Mouse (Mus musculus) lung, embryonic 14.5 days (tissue): ENCODE data around the gene Tjp2. TPM values are rescaled to one million over a fixed set of nuclear protein-coding genes. Genes with fewer than 3 reads are reported as not detected.
"Not testable (repeated sequence)": the region's sequence is repeated elsewhere in the genome, so short reads cannot be mapped to it uniquely, and the experiment has no call there.

Source experiments
- ATAC-seq: fragments of 200-750 bp; cut with Nextera tagmentation; 2 replicates; pipeline ENCODE4 v1.8.0; 2017; ENCODE audit warnings: mild to moderate bottlenecking, moderate TSS enrichment, moderate library complexity; ENCODE audit not compliant: insufficient read depth
- DNase-seq: peaks from one replicate; pipeline ENCODE4 v3.0.0-alpha.2; 2015
- H3K27ac ChIP-seq: fragments of 300-500 bp; sonication (generic); 2 replicates; pipeline ENCODE4 v1.5.1; 2014; ENCODE audit warnings: low read depth, mild to moderate bottlenecking, moderate library complexity
- H3K27me3 ChIP-seq: fragments of 300-500 bp; sonication (generic); 2 replicates; pipeline ENCODE4 v1.6.1; 2014; ENCODE audit warnings: low read length, control low read depth; ENCODE audit not compliant: insufficient read depth
- H3K36me3 ChIP-seq: fragments of 300-500 bp; sonication (generic); 2 replicates; pipeline ENCODE4 v1.6.1; 2014; ENCODE audit warnings: control low read depth; ENCODE audit not compliant: insufficient read depth
- H3K4me1 ChIP-seq: fragments of 300-500 bp; sonication (generic); 2 replicates; pipeline ENCODE4 v1.6.1; 2014; ENCODE audit warnings: antibody characterized with exemption, control low read depth; ENCODE audit not compliant: insufficient read depth
- H3K4me2 ChIP-seq: fragments of 300-500 bp; sonication (generic); 2 replicates; pipeline ENCODE4 v1.6.1; 2014; ENCODE audit warnings: mild to moderate bottlenecking
- H3K4me3 ChIP-seq: fragments of 300-500 bp; sonication (generic); 2 replicates; pipeline ENCODE4 v1.5.1; 2014; ENCODE audit warnings: low read depth, low read length
- H3K9ac ChIP-seq: fragments of 300-500 bp; sonication (generic); 2 replicates; pipeline ENCODE4 v1.6.1; 2014
- H3K9me3 ChIP-seq: fragments of 300-500 bp; sonication (generic); 2 replicates; pipeline ENCODE4 v1.6.1; 2016; ENCODE audit warnings: low read depth, low read length, control low read depth
- CTCF ChIP-seq: IDR thresholded peaks from 2 replicates; pipeline ENCODE4 v1.5.1; 2016; ENCODE audit warnings: antibody characterized with exemption, low read depth
- WGBS: fragments of 180-500 bp; shearing (Covaris S2); extraction: QIAGEN DNeasy Blood & Tissue Kit; methylation state at CpG from one replicate; pipeline ENCODE4 v1.1.7; 2014; 5-methylcytosine and 5-hydroxymethylcytosine counted together
- polyA plus RNA-seq: library from polyadenylated mRNA; unstranded; fragments of >200 nt; fragmentation: Nextera tagmentation; extraction: Ambion mirVana; gene quantifications from 2 replicates; pipeline ENCODE4 v1.2.1, GENCODE M21; 2014

The Tjp2 gene
- polyA plus RNA-seq, 1 experiment from 2014 or later: 40.0 TPM

GRCm38 (mm10) chr19:24111581-24111980, 113.2 kb downstream of the Tjp2 start:
- Histone ChIP-seq H3K27me3 (no peaks in the 10 kb centered on the region), H3K4me2 (no peak overlapping the region), H3K9me3 (no peaks in the 10 kb centered on the region), H3K27ac (no peak overlapping the region), H3K4me1 (no peaks in the 10 kb centered on the region), H3K9ac (no peak overlapping the region), H3K36me3 (peaks cover 56% of the 10 kb centered on the region), H3K4me3 (no peak overlapping the region)
- 94% methylated on average over 7 of the region's 7 CpGs for WGBS
- DNase-seq (no peak), ATAC-seq (no peak)
- no peak; the same call in 1 of the 2 replicates for TF ChIP-seq CTCF

- TF ChIP-seq CTCF: no peak
- H3K4me3 ChIP-seq: no peak overlapping the region
- no peak overlapping the region for H3K9ac ChIP-seq
- peaks cover 37% of the 10 kb centered on the region for H3K36me3 ChIP-seq
- ATAC-seq (no peak), DNase-seq (no peak)
- no peaks in the 10 kb centered on the region for H3K9me3 ChIP-seq
- H3K4me1 ChIP-seq: no peaks in the 10 kb centered on the region
- no peak overlapping the region for H3K4me2 ChIP-seq
- 89% methylated on average over 12 of the region's 12 CpGs for WGBS
- H3K27me3 ChIP-seq: no peaks in the 10 kb centered on the region
- no peak overlapping the region for H3K27ac ChIP-seq
Measured at GRCm38 (mm10) chr19:24107707-24108106, 117.1 kb downstream of the Tjp2 start.

- TF ChIP-seq CTCF: no peak
- Histone ChIP-seq H3K9me3 (no peaks in the 10 kb centered on the region), H3K4me1 (no peaks in the 10 kb centered on the region), H3K4me3 (no peak overlapping the region), H3K9ac (no peak overlapping the region), H3K27ac (no peak overlapping the region), H3K4me2 (no peak overlapping the region), H3K27me3 (no peaks in the 10 kb centered on the region), H3K36me3 (peaks cover 22% of the 10 kb centered on the region)
- ATAC-seq (no peak), DNase-seq (no peak)
- 61% methylated on average over 3 of the region's 3 CpGs for WGBS
Measured at GRCm38 (mm10) chr19:24103802-24104201, 121.0 kb downstream of the Tjp2 start.

- H3K36me3 ChIP-seq: peaks cover 25% of the 10 kb centered on the region
Measured at GRCm38 (mm10) chr19:24102562-24103126, 122.2 kb downstream of the Tjp2 start.

GRCm38 (mm10) chr19:24101183-24101582, 123.6 kb downstream of the Tjp2 start:
- Histone ChIP-seq H3K9me3 (no peaks in the 10 kb centered on the region), H3K4me2 (no peak overlapping the region), H3K27me3 (no peaks in the 10 kb centered on the region), H3K4me1 (no peaks in the 10 kb centered on the region), H3K36me3 (peaks cover 36% of the 10 kb centered on the region), H3K27ac (no peak overlapping the region), H3K9ac (no peak overlapping the region), H3K4me3 (no peak overlapping the region)
- 75% methylated on average over 6 of the region's 6 CpGs for WGBS
- peak; percentile 60 for DNase-seq
- TF ChIP-seq CTCF: peak; percentile 59
- ATAC-seq: no peak

More at GRCm38 (mm10) chr19:24102562-24103126, 122.2 kb downstream of the Tjp2 start:
- H3K9ac ChIP-seq: no peak overlapping the region
- no peak overlapping the region for H3K4me2 ChIP-seq
- no peaks in the 10 kb centered on the region for H3K4me1 ChIP-seq
- no peak for TF ChIP-seq CTCF
- H3K27ac ChIP-seq: no peak overlapping the region
- WGBS: 88% methylated on average over 10 of the region's 10 CpGs
- no peak overlapping the region for H3K4me3 ChIP-seq
- no peaks in the 10 kb centered on the region for H3K9me3 ChIP-seq
- no peak for DNase-seq
- H3K27me3 ChIP-seq: no peaks in the 10 kb centered on the region
- ATAC-seq: no peak

GRCm38 (mm10) chr19:24098691-24099090, 126.1 kb downstream of the Tjp2 start:
- 85% methylated on average over 10 of the region's 10 CpGs for WGBS

GRCm38 (mm10) chr19:24097666-24098455, 127.0 kb downstream of the Tjp2 start:
- H3K27ac ChIP-seq: no peak overlapping the region
- no peak overlapping the region for H3K4me3 ChIP-seq
- no peak overlapping the region for H3K9ac ChIP-seq
- no peaks in the 10 kb centered on the region for H3K27me3 ChIP-seq
- no peak for DNase-seq
- H3K4me2 ChIP-seq: no peak overlapping the region
- H3K36me3 ChIP-seq: peaks cover 45% of the 10 kb centered on the region
- no peak for TF ChIP-seq CTCF
- no peaks in the 10 kb centered on the region for H3K4me1 ChIP-seq
- WGBS: 87% methylated on average over 16 of the region's 16 CpGs
- ATAC-seq: no peak
- H3K9me3 ChIP-seq: no peaks in the 10 kb centered on the region

More at GRCm38 (mm10) chr19:24098691-24099090, 126.1 kb downstream of the Tjp2 start:
- no peak for ATAC-seq
- H3K27me3 ChIP-seq: no peaks in the 10 kb centered on the region
- H3K9ac ChIP-seq: no peak overlapping the region
- no peak overlapping the region for H3K4me2 ChIP-seq
- no peaks in the 10 kb centered on the region for H3K9me3 ChIP-seq
- no peak for TF ChIP-seq CTCF
- H3K4me3 ChIP-seq: no peak overlapping the region
- H3K4me1 ChIP-seq: no peaks in the 10 kb centered on the region
- no peak overlapping the region for H3K27ac ChIP-seq
- DNase-seq: no peak
- H3K36me3 ChIP-seq: peaks cover 45% of the 10 kb centered on the region

GRCm38 (mm10) chr19:24092060-24092459, 132.8 kb downstream of the Tjp2 start:
- H3K4me1 ChIP-seq, DNase-seq, H3K27ac ChIP-seq, H3K9me3 ChIP-seq, H3K27me3 ChIP-seq, H3K4me3 ChIP-seq, H3K4me2 ChIP-seq, H3K9ac ChIP-seq, ATAC-seq: not testable (repeated sequence)
- H3K36me3 ChIP-seq: 0 out of 2 replicates have a peak, but pooled peaks cover 14% of the 10 kb centered on the region
- 75% methylated on average over 8 of the region's 8 CpGs for WGBS
